20 mouse cellular contexts compared by ENCODE assay signal in genomic region chr13:5240541-5240940, GRCm38 (mm10).
DNase-seq lines count a peak whose midpoint lies in the region; ATAC-seq and TF ChIP-seq lines count a peak whose summit lies in the region.
"Had no signal": no experiment of that assay in that cellular context is flagged by ENCODE, and none has a peak within 500 bp of the region (broad histone marks: within the 10 kb centered on the region; RNA-seq: fewer than 3 reads in every experiment).

No protein-coding gene starts in this region.

- H3K36me3 ChIP-seq in embryonic facial prominence, embryonic 11.5 days (replicated peaks; ENCODE audit: control insufficient read depth, insufficient read depth, low read depth, low read length), result no peaks in the 10 kb centered on the region
- H3K36me3 ChIP-seq in embryonic facial prominence, embryonic 10.5 days (replicated peaks), result no peaks in the 10 kb centered on the region
- H3K36me3 ChIP-seq in lung, embryonic 15.5 days, result no peaks in the 10 kb centered on the region
- H3K36me3 ChIP-seq in limb, embryonic 14.5 days (ENCODE audit: control insufficient read depth, insufficient read depth, low read length), result no peaks in the 10 kb centered on the region
- H3K36me3 ChIP-seq: embryonic facial prominence, embryonic 15.5 days; forebrain, embryonic 15.5 days; heart, embryonic 12.5 days had no signal

- H3K27me3 ChIP-seq in embryonic facial prominence, embryonic 11.5 days (ENCODE audit: control insufficient read depth, insufficient read depth, low read length), result no peaks in the 10 kb centered on the region
- H3K27me3 ChIP-seq in embryonic facial prominence, embryonic 10.5 days (replicated peaks; ENCODE audit: low read depth, poor library complexity, severe bottlenecking), result no peaks in the 10 kb centered on the region
- no peaks in the 10 kb centered on the region for H3K27me3 ChIP-seq in lung, embryonic 15.5 days
- no peaks in the 10 kb centered on the region for H3K27me3 ChIP-seq in limb, embryonic 14.5 days (ENCODE audit: control insufficient read depth, insufficient read depth, low read length)
- H3K27me3 ChIP-seq: embryonic facial prominence, embryonic 15.5 days; forebrain, embryonic 15.5 days; heart, embryonic 12.5 days; Patski had no signal

- H3K4me3 ChIP-seq in embryonic facial prominence, embryonic 11.5 days (ENCODE audit: low read depth, low read length), result no peak overlapping the region
- H3K4me3 ChIP-seq in embryonic facial prominence, embryonic 10.5 days, result no peak overlapping the region
- no peak overlapping the region for H3K4me3 ChIP-seq in lung, embryonic 15.5 days
- H3K4me3 ChIP-seq in limb, embryonic 14.5 days (replicated peaks; ENCODE audit: low read length), result no peak overlapping the region
- H3K4me3 ChIP-seq: embryonic facial prominence, embryonic 15.5 days; forebrain, embryonic 15.5 days; heart, embryonic 12.5 days had no signal

- 71% methylated on average over 4 of the region's 4 CpGs for WGBS in embryonic facial prominence, embryonic 11.5 days
- WGBS in embryonic facial prominence, embryonic 10.5 days, result 78% methylated on average over 4 of the region's 4 CpGs
- WGBS in lung, embryonic 15.5 days, result 53% methylated on average over 4 of the region's 4 CpGs
- WGBS in limb, embryonic 14.5 days, result 46% methylated on average over 4 of the region's 4 CpGs

- peak; percentile 8 for DNase-seq in embryonic facial prominence, embryonic 11.5 days (ENCODE audit: low spot score)
- DNase-seq in embryonic facial prominence, embryonic 10.5 days (ENCODE audit: low spot score), result no peak
- no peak for DNase-seq in lung, postnatal 25 days (ENCODE audit: low spot score)
- DNase-seq in 3T3-L1 (ENCODE audit: low read depth, low spot score), result peak; percentile 81
- peak; percentile 71 for DNase-seq in limb, embryonic 14.5 days (ENCODE audit: low spot score)
- no peak for DNase-seq in gastrocnemius, adult 8-10 months (ENCODE audit: low spot score in 2 of 2)
- DNase-seq: adrenal gland, postnatal 14 days; cerebellum, adult 11-12 months; cerebellum, adult 9-10 months; cerebellum, postnatal 25 days; gastrocnemius, postnatal 14 days; heart, postnatal 36 days had no signal

- TF ChIP-seq POLR2A in limb, embryonic 14.5 days (IDR thresholded peaks at IDR 0.05; ENCODE audit: borderline replicate concordance, extremely low read depth, insufficient read depth, insufficient read length), result no peak

- H3K4me2 ChIP-seq in embryonic facial prominence, embryonic 11.5 days (ENCODE audit: low read depth, low read length), result no peak overlapping the region
- no peak overlapping the region for H3K4me2 ChIP-seq in lung, embryonic 15.5 days
- no peak overlapping the region for H3K4me2 ChIP-seq in limb, embryonic 14.5 days (replicated peaks; ENCODE audit: low read depth, low read length, severe bottlenecking)
- H3K4me2 ChIP-seq: embryonic facial prominence, embryonic 15.5 days; forebrain, embryonic 15.5 days; heart, embryonic 12.5 days had no signal

- H3K27ac ChIP-seq in embryonic facial prominence, embryonic 11.5 days (replicated peaks; ENCODE audit: low read depth, low read length), result no peak overlapping the region
- no peak overlapping the region for H3K27ac ChIP-seq in embryonic facial prominence, embryonic 10.5 days (replicated peaks)
- H3K27ac ChIP-seq in lung, embryonic 15.5 days, result no peak overlapping the region
- no peak overlapping the region for H3K27ac ChIP-seq in limb, embryonic 14.5 days (replicated peaks; ENCODE audit: low read depth, low read length)
- H3K27ac ChIP-seq: embryonic facial prominence, embryonic 15.5 days; forebrain, embryonic 15.5 days had no signal

- ATAC-seq in embryonic facial prominence, embryonic 11.5 days (replicated peaks; ENCODE audit: insufficient number of reproducible peaks, low FRiP score, low TSS enrichment, low read depth), result no peak
- 0 out of 2 replicates have a peak, but pooled peaks have one; percentile 49 for ATAC-seq in lung, embryonic 15.5 days (ENCODE audit: borderline replicate concordance, extremely low read depth, low FRiP score, low TSS enrichment)
- ATAC-seq in limb, embryonic 14.5 days (ENCODE audit: low FRiP score, low read depth), result no peak; the same call in 1 of the 2 replicates
- ATAC-seq: activated CD4-positive, CD25-positive, alpha-beta regulatory T cell, adult 4 months; forebrain, embryonic 15.5 days; hindbrain, embryonic 16.5 days; inflammation-experienced regulatory T-cells, adult 6 months; Patski had no signal

- H3K4me1 ChIP-seq in embryonic facial prominence, embryonic 11.5 days (ENCODE audit: control insufficient read depth, insufficient read depth, low read length), result no peaks in the 10 kb centered on the region
- peaks cover 20% of the 10 kb centered on the region for H3K4me1 ChIP-seq in embryonic facial prominence, embryonic 10.5 days
- no peaks in the 10 kb centered on the region for H3K4me1 ChIP-seq in lung, embryonic 15.5 days
- no peaks in the 10 kb centered on the region for H3K4me1 ChIP-seq in limb, embryonic 14.5 days (ENCODE audit: control insufficient read depth, insufficient read depth, low read length)
- H3K4me1 ChIP-seq: forebrain, embryonic 15.5 days; heart, embryonic 12.5 days had no signal

- no peaks in the 10 kb centered on the region for H3K9me3 ChIP-seq in embryonic facial prominence, embryonic 11.5 days (replicated peaks; ENCODE audit: control insufficient read depth, low read length)
- no peaks in the 10 kb centered on the region for H3K9me3 ChIP-seq in embryonic facial prominence, embryonic 10.5 days
- H3K9me3 ChIP-seq in lung, embryonic 15.5 days, result no peaks in the 10 kb centered on the region
- H3K9me3 ChIP-seq in limb, embryonic 14.5 days (ENCODE audit: control insufficient read depth, low read length), result no peaks in the 10 kb centered on the region
- H3K9me3 ChIP-seq: embryonic facial prominence, embryonic 15.5 days; forebrain, embryonic 15.5 days; heart, embryonic 12.5 days had no signal

- no peak overlapping the region for H3K9ac ChIP-seq in embryonic facial prominence, embryonic 11.5 days (replicated peaks; ENCODE audit: low read length)
- no peak overlapping the region for H3K9ac ChIP-seq in lung, embryonic 15.5 days
- no peak overlapping the region for H3K9ac ChIP-seq in limb, embryonic 14.5 days (ENCODE audit: low read depth, low read length, severe bottlenecking)
- H3K9ac ChIP-seq: embryonic facial prominence, embryonic 15.5 days; forebrain, embryonic 15.5 days; heart, embryonic 12.5 days had no signal

Comparison
In these comparisons a context has a peak if more than half of its experiments do, and no peak if none do; other contexts are left out.
1. DNase-seq: peak in embryonic facial prominence, embryonic 11.5 days (single experiment), 3T3-L1 (single experiment) and limb, embryonic 14.5 days (single experiment); none in embryonic facial prominence, embryonic 10.5 days (single experiment), lung, postnatal 25 days (single experiment) and gastrocnemius, adult 8-10 months (0 of 2).